Mouse (Mus musculus): Measurements from ENCODE around the gene Sh3glb2. TPM values are rescaled to one million over a fixed set of nuclear protein-coding genes. Genes with fewer than 3 reads are reported as not detected.

The Sh3glb2 gene
- polyA plus RNA-seq, 1 experiment from 2014 or later: 107 TPM

- Histone ChIP-seq H3K36me3 (ENCODE audit: control insufficient read depth, insufficient read depth, low read length) (0 out of 2 replicates have a peak, but pooled peaks cover 6% of the 10 kb centered on the region), H3K4me1 (ENCODE audit: control insufficient read depth, insufficient read depth, low read length) (peaks cover 38% of the 10 kb centered on the region), H3K27me3 (ENCODE audit: control insufficient read depth, insufficient read depth, low read length) (no peaks in the 10 kb centered on the region), H3K9me3 (replicated peaks; ENCODE audit: control insufficient read depth, low read length) (no peaks in the 10 kb centered on the region), H3K27ac (ENCODE audit: low read length) (peak overlapping the region; percentile 84), H3K9ac (ENCODE audit: low read length) (peak overlapping the region; percentile 32; the same call in 1 of the 2 replicates), H3K4me3 (replicated peaks; ENCODE audit: low read length) (no peak overlapping the region), H3K4me2 (ENCODE audit: low read depth, low read length) (peak overlapping the region; percentile 94; the same call in 1 of the 2 replicates)
- ATAC-seq (ENCODE audit: insufficient read depth, low FRiP score): no peak
- 37% methylated on average over 4 of the region's 4 CpGs for WGBS
These were observed 2.9 kb downstream of the Sh3glb2 start for GRCm38 (mm10) chr2:30356266-30356665.

- peaks cover 38% of the 10 kb centered on the region for H3K4me1 ChIP-seq (ENCODE audit: control insufficient read depth, insufficient read depth, low read length)
- H3K4me3 ChIP-seq (replicated peaks; ENCODE audit: low read length): no peak overlapping the region
- peak overlapping the region; percentile 84; the same call in 1 of the 2 replicates for H3K27ac ChIP-seq (ENCODE audit: low read length)
- no peaks in the 10 kb centered on the region for H3K9me3 ChIP-seq (replicated peaks; ENCODE audit: control insufficient read depth, low read length)
- H3K27me3 ChIP-seq (ENCODE audit: control insufficient read depth, insufficient read depth, low read length): no peaks in the 10 kb centered on the region
- H3K4me2 ChIP-seq (ENCODE audit: low read depth, low read length): 0 out of 2 replicates have a peak overlapping the region, but pooled peaks have one; percentile 94
- 0 out of 2 replicates have a peak, but pooled peaks cover 6% of the 10 kb centered on the region for H3K36me3 ChIP-seq (ENCODE audit: control insufficient read depth, insufficient read depth, low read length)
- ATAC-seq (ENCODE audit: insufficient read depth, low FRiP score): no peak
- whole genome bisulfite sequencing: 55% methylated on average over 4 of the region's 4 CpGs
- H3K9ac ChIP-seq (ENCODE audit: low read length): peak overlapping the region; percentile 42; the same call in 1 of the 2 replicates
These were observed 3.3 kb downstream of the Sh3glb2 start for GRCm38 (mm10) chr2:30355861-30356260.

GRCm38 (mm10) chr2:30351149-30351548 lies 8.0 kb downstream of the Sh3glb2 start:
- Histone ChIP-seq H3K27ac (ENCODE audit: low read length) (no peak overlapping the region), H3K9ac (ENCODE audit: low read length) (no peak overlapping the region), H3K4me1 (ENCODE audit: control insufficient read depth, insufficient read depth, low read length) (peaks cover 15% of the 10 kb centered on the region; the same call in 1 of the 2 replicates), H3K36me3 (ENCODE audit: control insufficient read depth, insufficient read depth, low read length) (peaks cover 11% of the 10 kb centered on the region; the same call in 1 of the 2 replicates), H3K4me2 (ENCODE audit: low read depth, low read length) (no peak overlapping the region), H3K4me3 (replicated peaks; ENCODE audit: low read length) (no peak overlapping the region), H3K27me3 (ENCODE audit: control insufficient read depth, insufficient read depth, low read length) (no peaks in the 10 kb centered on the region), H3K9me3 (replicated peaks; ENCODE audit: control insufficient read depth, low read length) (no peaks in the 10 kb centered on the region)
- WGBS: 67% methylated on average over 2 of the region's 2 CpGs
- no peak for ATAC-seq (ENCODE audit: insufficient read depth, low FRiP score)

DNA sequence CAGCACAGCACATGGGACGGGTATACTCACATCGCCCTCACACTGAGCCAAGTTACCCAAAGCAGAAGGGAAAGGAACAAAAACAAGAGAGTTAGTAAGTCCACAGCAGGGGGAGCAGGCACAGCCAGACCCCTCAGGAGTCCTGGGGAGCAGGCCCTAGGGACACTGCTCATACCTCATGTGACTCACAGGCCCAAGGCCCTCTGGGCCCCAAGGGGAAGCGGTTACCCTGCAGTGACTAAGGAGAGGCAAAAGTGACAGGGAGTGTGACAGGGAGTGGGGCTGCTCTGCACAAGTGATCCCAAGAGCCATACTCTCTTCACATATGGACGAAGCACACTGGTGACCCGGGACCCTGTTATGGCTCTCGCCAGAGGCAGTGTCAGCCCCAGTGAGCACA lies 9.9 kb downstream of the Sh3glb2 start:
- Histone ChIP-seq H3K4me2 (ENCODE audit: low read depth, low read length) (no peak overlapping the region), H3K4me1 (ENCODE audit: control insufficient read depth, insufficient read depth, low read length) (no peaks in the 10 kb centered on the region), H3K9me3 (replicated peaks; ENCODE audit: control insufficient read depth, low read length) (no peaks in the 10 kb centered on the region), H3K9ac (ENCODE audit: low read length) (no peak overlapping the region), H3K27ac (ENCODE audit: low read length) (no peak overlapping the region), H3K4me3 (replicated peaks; ENCODE audit: low read length) (no peak overlapping the region), H3K27me3 (ENCODE audit: control insufficient read depth, insufficient read depth, low read length) (no peaks in the 10 kb centered on the region), H3K36me3 (ENCODE audit: control insufficient read depth, insufficient read depth, low read length) (peaks cover 14% of the 10 kb centered on the region)
- 88% methylated on average over 6 of the region's 6 CpGs for WGBS
- no peak for ATAC-seq (ENCODE audit: insufficient read depth, low FRiP score)

GRCm38 (mm10) chr2:30345971-30346676 lies 13.0 kb downstream of the Sh3glb2 start:
- H3K27ac ChIP-seq (ENCODE audit: low read length): no peak overlapping the region
- H3K36me3 ChIP-seq (ENCODE audit: control insufficient read depth, insufficient read depth, low read length): peaks cover 14% of the 10 kb centered on the region
- H3K9me3 ChIP-seq (replicated peaks; ENCODE audit: control insufficient read depth, low read length): no peaks in the 10 kb centered on the region
- H3K4me1 ChIP-seq (ENCODE audit: control insufficient read depth, insufficient read depth, low read length): no peaks in the 10 kb centered on the region
- H3K4me3 ChIP-seq (replicated peaks; ENCODE audit: low read length): no peak overlapping the region
- ATAC-seq (ENCODE audit: insufficient read depth, low FRiP score): no peak
- no peak overlapping the region for H3K4me2 ChIP-seq (ENCODE audit: low read depth, low read length)
- no peaks in the 10 kb centered on the region for H3K27me3 ChIP-seq (ENCODE audit: control insufficient read depth, insufficient read depth, low read length)
- WGBS: 87% methylated on average over 7 of the region's 7 CpGs
- H3K9ac ChIP-seq (ENCODE audit: low read length): no peak overlapping the region

DNA sequence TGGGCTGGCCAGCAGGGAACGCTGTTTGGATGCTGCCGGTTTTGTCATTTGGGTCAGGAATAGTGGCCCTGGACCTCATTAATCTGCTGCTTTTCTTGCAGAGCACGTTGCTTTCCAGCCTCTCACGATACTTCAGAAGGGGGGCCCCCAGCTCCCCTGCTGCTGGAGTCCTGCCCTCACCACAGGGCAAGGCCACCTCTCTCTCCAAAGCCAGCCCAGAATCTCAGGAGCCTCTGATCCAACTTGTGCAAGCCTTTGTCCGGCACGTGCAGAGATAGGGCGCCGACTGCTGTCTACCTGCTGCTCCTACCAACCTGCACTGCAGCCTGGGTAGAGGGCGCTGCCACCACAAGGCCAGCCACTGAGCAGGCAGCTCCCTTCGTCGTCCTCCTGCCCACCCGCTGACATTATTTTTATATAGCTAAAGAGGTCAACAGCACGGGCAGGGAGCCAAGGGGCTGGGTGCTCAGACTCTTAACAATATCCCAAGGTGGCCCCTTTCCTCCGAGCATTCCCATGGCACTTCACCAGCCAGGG lies 15.5 kb downstream of the Sh3glb2 start:
- peak overlapping the region; percentile 7; the same call in 1 of the 2 replicates for H3K27ac ChIP-seq (ENCODE audit: low read length)
- peaks cover 20% of the 10 kb centered on the region for H3K36me3 ChIP-seq (ENCODE audit: control insufficient read depth, insufficient read depth, low read length)
- H3K9me3 ChIP-seq (replicated peaks; ENCODE audit: control insufficient read depth, low read length): no peaks in the 10 kb centered on the region
- no peaks in the 10 kb centered on the region for H3K4me1 ChIP-seq (ENCODE audit: control insufficient read depth, insufficient read depth, low read length)
- no peak overlapping the region for H3K9ac ChIP-seq (ENCODE audit: low read length)
- 59% methylated on average over 14 of the region's 14 CpGs for WGBS
- no peaks in the 10 kb centered on the region for H3K27me3 ChIP-seq (ENCODE audit: control insufficient read depth, insufficient read depth, low read length)
- H3K4me3 ChIP-seq (replicated peaks; ENCODE audit: low read length): no peak overlapping the region
- no peak overlapping the region for H3K4me2 ChIP-seq (ENCODE audit: low read depth, low read length)
- no peak for ATAC-seq (ENCODE audit: insufficient read depth, low FRiP score)

GRCm38 (mm10) chr2:30342544-30342943 lies 16.6 kb downstream of the Sh3glb2 start:
- peaks cover 19% of the 10 kb centered on the region for H3K36me3 ChIP-seq (ENCODE audit: control insufficient read depth, insufficient read depth, low read length)
- H3K27ac ChIP-seq (ENCODE audit: low read length): no peak overlapping the region
- H3K27me3 ChIP-seq (ENCODE audit: control insufficient read depth, insufficient read depth, low read length): no peaks in the 10 kb centered on the region
- H3K9me3 ChIP-seq (replicated peaks; ENCODE audit: control insufficient read depth, low read length): no peaks in the 10 kb centered on the region
- no peak overlapping the region for H3K9ac ChIP-seq (ENCODE audit: low read length)
- no peak overlapping the region for H3K4me2 ChIP-seq (ENCODE audit: low read depth, low read length)
- ATAC-seq (ENCODE audit: insufficient read depth, low FRiP score): no peak
- H3K4me3 ChIP-seq (replicated peaks; ENCODE audit: low read length): no peak overlapping the region
- H3K4me1 ChIP-seq (ENCODE audit: control insufficient read depth, insufficient read depth, low read length): no peaks in the 10 kb centered on the region
- WGBS: 91% methylated on average over 7 of the region's 7 CpGs

DNA sequence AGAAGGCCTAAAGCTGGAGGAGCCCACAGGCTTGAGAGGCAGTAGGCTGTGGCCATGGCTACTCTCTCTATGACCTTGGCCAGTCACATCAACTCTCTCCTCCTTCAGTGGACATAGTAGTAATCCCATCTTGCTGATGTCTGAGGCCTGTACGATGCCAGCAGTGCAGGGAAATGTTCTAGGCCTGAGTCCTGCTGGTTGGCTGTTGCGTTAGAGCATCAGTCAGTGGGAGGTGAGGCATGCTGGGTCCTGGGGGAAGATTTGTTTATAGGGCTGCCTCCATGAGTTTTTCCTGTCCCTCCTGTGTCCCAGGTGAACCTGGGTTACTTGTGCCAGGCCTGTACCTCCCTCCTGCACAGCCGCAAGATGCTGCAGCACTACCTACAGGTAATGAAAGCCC lies 17.1 kb downstream of the Sh3glb2 start:
- H3K4me2 ChIP-seq (ENCODE audit: low read depth, low read length): no peak overlapping the region
- WGBS: 90% methylated on average over 3 of the region's 3 CpGs

DNA sequence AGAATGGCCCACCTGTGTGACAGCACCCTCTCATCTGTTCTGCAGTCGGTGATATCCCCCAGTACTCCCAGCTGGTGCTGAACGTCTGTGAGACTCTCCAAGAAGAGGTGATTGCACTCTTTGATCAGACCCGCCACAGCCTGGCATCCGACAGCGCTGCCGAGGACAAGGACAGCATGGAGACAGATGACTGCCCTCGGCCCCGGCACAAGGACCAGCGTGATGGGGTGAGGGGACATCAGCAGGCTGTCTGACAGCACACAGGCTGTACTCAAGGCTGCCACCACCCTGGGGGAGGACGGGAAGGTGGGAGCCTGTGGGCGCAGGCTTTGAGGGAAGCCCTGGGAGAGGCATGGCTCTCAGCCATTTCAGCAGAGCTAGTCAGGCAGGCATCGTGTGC lies 22.0 kb downstream of the Sh3glb2 start:
- H3K4me1 ChIP-seq (ENCODE audit: control insufficient read depth, insufficient read depth, low read length): no peaks in the 10 kb centered on the region
- H3K9me3 ChIP-seq (replicated peaks; ENCODE audit: control insufficient read depth, low read length): no peaks in the 10 kb centered on the region
- H3K27ac ChIP-seq (ENCODE audit: low read length): no peak overlapping the region
- no peak overlapping the region for H3K9ac ChIP-seq (ENCODE audit: low read length)
- WGBS: 81% methylated on average over 12 of the region's 12 CpGs
- H3K4me3 ChIP-seq (replicated peaks; ENCODE audit: low read length): no peak overlapping the region
- H3K4me2 ChIP-seq (ENCODE audit: low read depth, low read length): no peak overlapping the region
- ATAC-seq (ENCODE audit: insufficient read depth, low FRiP score): no peak
- H3K36me3 ChIP-seq (ENCODE audit: control insufficient read depth, insufficient read depth, low read length): peaks cover 34% of the 10 kb centered on the region
- H3K27me3 ChIP-seq (ENCODE audit: control insufficient read depth, insufficient read depth, low read length): no peaks in the 10 kb centered on the region

More for the DNA sequence above, 17.1 kb downstream of the Sh3glb2 start:
- Histone ChIP-seq H3K27me3 (ENCODE audit: control insufficient read depth, insufficient read depth, low read length) (no peaks in the 10 kb centered on the region), H3K4me1 (ENCODE audit: control insufficient read depth, insufficient read depth, low read length) (no peaks in the 10 kb centered on the region), H3K36me3 (ENCODE audit: control insufficient read depth, insufficient read depth, low read length) (peaks cover 23% of the 10 kb centered on the region), H3K4me3 (replicated peaks; ENCODE audit: low read length) (no peak overlapping the region), H3K27ac (ENCODE audit: low read length) (no peak overlapping the region), H3K9ac (ENCODE audit: low read length) (no peak overlapping the region), H3K9me3 (replicated peaks; ENCODE audit: control insufficient read depth, low read length) (no peaks in the 10 kb centered on the region)
- ATAC-seq (ENCODE audit: insufficient read depth, low FRiP score): no peak

All from stomach, embryonic 16.5 days (tissue).